Mouse (Mus musculus): Measurements from ENCODE around the gene Sept4.

DNA sequence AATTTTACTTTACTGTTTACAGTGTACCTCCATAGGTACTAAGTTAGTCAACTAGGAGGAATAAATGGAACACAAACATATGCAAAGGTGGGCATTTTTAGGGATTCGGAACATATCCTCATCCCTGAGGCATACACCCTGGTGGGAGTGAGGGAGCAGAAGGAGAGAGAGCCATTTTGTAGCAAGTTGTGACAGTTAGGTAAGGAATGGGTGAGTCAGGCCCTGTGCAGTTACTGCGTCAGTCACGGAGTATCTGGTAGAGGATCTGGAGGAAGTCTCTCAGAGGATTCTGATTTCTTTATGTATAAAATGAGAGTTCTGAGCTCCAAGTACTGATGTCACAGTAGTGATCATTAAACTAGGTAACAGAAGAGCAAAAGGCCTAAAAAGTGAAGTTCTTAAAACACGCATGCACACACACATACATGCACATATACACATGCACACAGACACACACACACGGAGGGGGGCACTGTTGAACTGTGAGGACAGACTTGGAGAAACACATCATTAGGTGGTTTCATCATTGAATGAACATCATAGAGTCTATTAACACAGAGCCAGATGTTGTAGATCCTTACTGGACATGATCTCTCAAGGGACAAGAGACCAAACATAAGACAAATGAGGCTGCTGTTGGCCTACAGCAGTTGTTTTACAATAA is 18.6 kb downstream of the Sept4 start:
- no peak for TF ChIP-seq ZC3H11A (IDR thresholded peaks at IDR 0.05; ENCODE audit: borderline replicate concordance, low read depth, low read length)
- no peak for TF ChIP-seq HCFC1 (IDR thresholded peaks at IDR 0.05; ENCODE audit: borderline replicate concordance, insufficient read depth, low read length)
- TF ChIP-seq MAFK (IDR thresholded peaks at IDR 0.05; ENCODE audit: insufficient read depth, low read depth, low read length), result no peak
